Mouse (Mus musculus) thymus, adult 2 months (tissue): ENCODE results near the gene Map3k6.

Source experiments
- CTCF ChIP-seq: fragments of 200-500 bp; IDR thresholded peaks from 2 replicates; pipeline ENCODE4 v1.5.1; 2012; ENCODE audit warnings: mild to moderate bottlenecking, control low read depth, low read length, moderate library complexity, borderline replicate concordance; ENCODE audit not compliant: control insufficient read depth, poor library complexity, insufficient read depth; ENCODE audit errors: extremely low read depth
- POLR2A ChIP-seq: fragments of 200-500 bp; IDR thresholded peaks from 2 replicates; pipeline ENCODE4 v1.6.1; 2012; ENCODE audit warnings: mild to moderate bottlenecking, low read length, control low read depth, moderate library complexity; ENCODE audit not compliant: control insufficient read depth, poor library complexity, insufficient read depth; ENCODE audit errors: extremely low read depth

DNA sequence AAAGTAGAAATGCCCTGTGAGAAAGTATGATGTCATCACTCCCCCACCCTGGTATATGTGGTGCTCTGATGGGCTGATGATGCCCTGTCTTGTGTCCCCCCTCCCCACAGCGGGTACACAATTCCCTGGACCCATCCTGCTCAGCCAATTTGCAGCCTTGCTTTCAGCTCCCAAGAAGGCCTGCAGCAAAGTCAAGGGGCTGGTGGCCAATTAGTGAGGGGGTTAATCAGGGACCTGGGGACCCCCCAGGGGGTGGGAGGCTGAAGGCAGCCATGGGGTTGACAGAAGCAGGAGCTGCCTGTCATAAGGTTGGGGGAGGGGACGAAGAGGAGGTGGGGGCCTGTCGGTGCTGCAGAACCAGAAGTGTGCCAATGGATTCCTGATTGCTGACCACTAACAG lies 37.0 kb upstream of the Map3k6 start:
- TF ChIP-seq POLR2A: no peak
- TF ChIP-seq CTCF: no peak
